Mouse (Mus musculus) lung, adult 2 months (tissue): ENCODE results near the gene Rab5if. TPM values are rescaled to one million over a fixed set of nuclear protein-coding genes. Genes with fewer than 3 reads are reported as not detected.
"Not testable (repeated sequence)": the region's sequence is repeated elsewhere in the genome, so short reads cannot be mapped to it uniquely, and the experiment has no call there.

Experiments
- DNase-seq: peaks from one replicate; pipeline ENCODE4 v3.0.0; 2022
- H3K4me1 ChIP-seq: fragments of 200-500 bp; 2 replicates; pipeline ENCODE4 v1.6.1; 2011; ENCODE audit warnings: low read length; ENCODE audit not compliant: control insufficient read depth, insufficient read depth
- H3K4me3 ChIP-seq: fragments of 200-500 bp; replicated peaks from 2 replicates; pipeline ENCODE3; 2011; ENCODE audit warnings: low read depth, mild to moderate bottlenecking, control low read depth, low read length; ENCODE audit errors: extremely low read depth
- CTCF ChIP-seq: fragments of 200-500 bp; IDR thresholded peaks from 2 replicates; pipeline ENCODE4 v1.5.1; 2011; ENCODE audit warnings: mild to moderate bottlenecking, low read length, control low read depth; ENCODE audit not compliant: insufficient read depth
- POLR2A ChIP-seq: fragments of 200-500 bp; IDR thresholded peaks from 2 replicates; pipeline ENCODE4 v1.6.1; 2011; ENCODE audit warnings: low read depth, mild to moderate bottlenecking, control low read depth, low read length, borderline replicate concordance; ENCODE audit errors: extremely low read depth
- WGBS: fragments of 180-500 bp; shearing (Covaris S2); methylation state at CpG from one replicate; pipeline ENCODE4 v1.1.7; 2018; 5-methylcytosine and 5-hydroxymethylcytosine counted together
- polyA plus RNA-seq: library from polyadenylated mRNA; depleted of rRNA; stranded (reverse); fragments of >200 nt; gene quantifications from 2 replicates; pipeline ENCODE4 v1.2.3, GENCODE M21; 2012; rRNA removed

Gene Rab5if
- polyA plus RNA-seq, 1 experiment, result 82.5 TPM

DNA sequence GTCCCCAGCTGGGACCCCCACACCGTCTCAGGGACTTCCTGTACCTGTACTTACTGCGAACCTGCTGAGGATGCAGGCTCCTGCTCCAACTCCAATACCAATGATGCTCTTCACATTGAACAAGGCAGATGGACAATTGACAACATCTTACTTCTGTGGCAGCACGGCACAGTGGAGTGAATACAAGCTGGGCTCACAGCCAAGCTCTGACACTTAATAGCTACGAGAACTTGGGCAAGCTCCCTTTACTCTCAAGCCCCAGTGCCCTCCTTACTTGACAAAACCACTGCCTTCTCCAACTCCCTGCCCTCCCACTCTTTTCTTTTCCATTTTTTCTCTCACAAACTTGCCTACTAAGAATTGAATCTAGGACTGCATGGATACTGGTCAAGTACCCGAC lies 50.3 kb downstream of the Rab5if start:
- 46% methylated on average over 5 of the region's 5 CpGs for WGBS

GRCm38 (mm10) chr2:156915559-156915958 lies 52.6 kb downstream of the Rab5if start:
- Histone ChIP-seq H3K4me1 (no peaks in the 10 kb centered on the region), H3K4me3 (no peak overlapping the region)
- WGBS, result 88% methylated on average over 3 of the region's 3 CpGs
- TF ChIP-seq CTCF (no peak), POLR2A (no peak)
- DNase-seq, result no peak

More for the DNA sequence above, 50.3 kb downstream of the Rab5if start:
- DNase-seq, result no peak
- no peak overlapping the region for H3K4me3 ChIP-seq
- no peaks in the 10 kb centered on the region for H3K4me1 ChIP-seq
- TF ChIP-seq CTCF (no peak), POLR2A (no peak)

DNA sequence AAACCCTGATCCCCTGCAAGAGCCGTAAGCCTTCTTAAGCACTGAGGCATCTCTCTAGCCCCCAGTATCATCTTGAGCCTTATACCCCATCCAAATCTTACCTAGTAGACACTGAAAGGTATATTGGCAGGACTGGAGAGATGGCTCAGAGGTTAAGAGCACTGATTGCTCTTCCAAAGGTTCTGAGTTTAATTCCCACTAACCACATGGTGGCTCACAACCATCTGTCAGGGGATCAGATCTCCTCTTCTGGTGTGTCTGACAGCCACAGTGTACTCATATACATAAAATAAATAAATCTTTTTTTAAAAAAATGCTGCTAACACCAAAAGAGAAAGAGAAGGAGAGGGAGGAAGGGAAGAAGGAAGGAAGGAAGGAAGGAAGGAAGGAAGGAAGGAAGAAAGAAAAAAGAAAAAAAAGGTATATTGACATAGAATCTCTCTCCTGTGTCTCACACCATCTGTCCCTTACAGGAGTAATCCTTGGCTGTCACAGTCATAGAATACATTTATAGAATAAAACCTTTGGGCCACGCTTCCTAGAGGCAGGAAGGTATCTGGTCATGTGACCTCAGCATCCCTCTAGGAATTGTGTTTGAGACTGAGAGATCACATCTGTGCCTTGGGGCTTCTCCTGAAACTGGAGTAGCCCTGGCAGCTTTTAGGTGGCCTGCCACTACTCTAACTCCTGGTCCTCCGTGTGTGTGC lies 53.6 kb downstream of the Rab5if start:
- TF ChIP-seq CTCF (no peak), POLR2A (no peak)
- Histone ChIP-seq H3K4me1 (no peaks in the 10 kb centered on the region), H3K4me3 (no peak overlapping the region)
- DNase-seq, result no peak
- WGBS, result 85% methylated on average over 3 of the region's 3 CpGs

DNA sequence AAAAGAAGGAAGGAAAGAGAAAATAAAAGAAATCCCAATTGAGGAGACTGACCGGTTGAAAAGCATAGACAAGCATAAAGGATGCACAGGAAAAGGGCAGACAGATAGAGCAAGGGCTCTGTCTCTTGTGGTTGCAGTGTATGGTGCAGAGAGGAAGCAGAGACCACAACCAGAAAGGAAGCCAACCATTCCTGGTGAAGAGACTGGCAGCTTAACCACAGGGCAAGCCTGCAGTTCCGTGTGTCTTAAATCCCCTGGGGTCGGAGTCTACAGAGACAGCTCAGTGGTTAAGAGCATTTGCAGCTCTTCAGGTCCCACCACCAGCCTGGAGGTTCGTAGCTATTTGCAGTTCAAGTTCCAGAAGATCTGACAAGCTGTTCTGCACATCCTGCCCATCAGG lies 55.6 kb downstream of the Rab5if start:
- Histone ChIP-seq H3K4me1 (no peaks in the 10 kb centered on the region), H3K4me3 (no peak overlapping the region)
- no peak for DNase-seq
- WGBS, result 52% methylated on average over 4 of the region's 4 CpGs
- TF ChIP-seq CTCF, result no peak
- TF ChIP-seq POLR2A, result no peak

DNA sequence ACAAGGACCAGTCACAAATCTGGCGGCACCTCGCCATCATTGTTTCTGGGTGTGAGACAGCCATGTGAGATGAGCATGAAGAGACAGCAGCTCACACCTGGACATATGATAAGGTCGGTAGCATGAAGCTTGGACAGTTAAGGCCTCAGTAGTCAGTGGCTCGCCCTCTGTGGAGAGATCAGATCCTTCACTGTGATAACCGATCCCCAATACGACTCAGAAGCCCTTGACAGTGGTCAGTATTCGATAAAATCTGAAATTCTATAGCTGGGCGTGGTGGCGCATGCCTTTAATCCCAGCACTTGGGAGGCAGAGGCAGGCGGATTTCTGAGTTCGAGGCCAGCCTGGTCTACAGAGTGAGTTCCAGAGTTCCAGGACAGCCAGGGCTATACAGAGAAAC lies 56.3 kb downstream of the Rab5if start:
- DNase-seq, H3K4me3 ChIP-seq, H3K4me1 ChIP-seq: not testable (repeated sequence)
- 85% methylated on average over 11 of the region's 11 CpGs for WGBS

- TF ChIP-seq POLR2A (no peak), CTCF (no peak)
- peaks cover 4% of the 10 kb centered on the region for H3K4me1 ChIP-seq
- 35% methylated on average over 2 of the region's 2 CpGs for WGBS
Observed at GRCm38 (mm10) chr2:156919796-156920195, 56.9 kb downstream of the Rab5if start.

DNA sequence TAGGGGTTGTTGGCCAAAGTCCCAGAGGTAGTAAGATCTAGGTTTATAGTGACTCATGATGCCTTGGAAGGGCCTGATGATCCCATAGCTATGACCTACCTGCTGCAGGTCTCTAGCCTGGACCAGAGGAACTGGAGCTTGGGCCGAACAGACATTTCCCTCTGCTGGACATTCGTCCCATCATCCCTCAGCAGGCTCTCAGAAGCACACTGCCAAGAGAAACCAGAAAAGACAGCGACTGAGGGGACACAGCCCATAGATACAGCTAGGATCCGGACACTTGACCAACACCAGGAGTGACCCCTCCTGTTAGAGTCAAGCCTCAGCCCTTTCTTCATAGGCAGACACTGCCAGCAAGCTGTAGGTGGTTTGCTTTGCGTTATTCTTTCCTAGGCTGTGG lies 60.1 kb downstream of the Rab5if start:
- TF ChIP-seq POLR2A (no peak), CTCF (no peak)
- H3K4me1 ChIP-seq, result peaks cover 4% of the 10 kb centered on the region
- no peak overlapping the region for H3K4me3 ChIP-seq
- no peak for DNase-seq
- 89% methylated on average over 5 of the region's 5 CpGs for WGBS

More at GRCm38 (mm10) chr2:156919796-156920195, 56.9 kb downstream of the Rab5if start:
- no peak for DNase-seq
- H3K4me3 ChIP-seq, result no peak overlapping the region

Other genes starting within 250 kb of the Rab5if start
- 87.5 and 116 TPM in 2 replicates for gene Dlgap4, start 249.4 kb upstream of the Rab5if start, polyA plus RNA-seq
- gene Myl9, start 87.7 kb upstream of the Rab5if start, polyA plus RNA-seq, result 174 and 258 TPM in 2 replicates
- 8.4 and 11.8 TPM in 2 replicates for gene Tgif2, start 23.1 kb upstream of the Rab5if start, polyA plus RNA-seq
- 0.89 and 1.7 TPM in 2 replicates for gene 4930518I15Rik, start 5.2 kb upstream of the Rab5if start, polyA plus RNA-seq
- gene Sla2, start 24.1 kb downstream of the Rab5if start, polyA plus RNA-seq, result 0.86 and 0.95 TPM in 2 replicates
- 32.9 and 41.7 TPM in 2 replicates for gene Ndrg3, start 128.9 kb downstream of the Rab5if start, polyA plus RNA-seq
- 1.2 and 1.8 TPM in 2 replicates for gene Dsn1, start 144.0 kb downstream of the Rab5if start, polyA plus RNA-seq
- 34.1 and 37.1 TPM in 2 replicates for gene Soga1, start 216.1 kb downstream of the Rab5if start, polyA plus RNA-seq
- not detected in 2 replicates for gene Tldc2, start 223.9 kb downstream of the Rab5if start, polyA plus RNA-seq